Mouse (Mus musculus): ENCODE data around the gene Slc13a5.

Gene Slc13a5

GRCm38 (mm10) chr11:72205256-72205655 is 61.8 kb downstream of the Slc13a5 start:
- no peak for DNase-seq (ENCODE audit: low read depth)

- no peak for DNase-seq (ENCODE audit: low read depth)
Measured at GRCm38 (mm10) chr11:72203440-72203839, 63.6 kb downstream of the Slc13a5 start.

GRCm38 (mm10) chr11:72196506-72196905 is 70.5 kb downstream of the Slc13a5 start:
- peak; percentile 39 for DNase-seq (ENCODE audit: low read depth)

GRCm38 (mm10) chr11:72194259-72194658 is 72.8 kb downstream of the Slc13a5 start:
- no peak for DNase-seq (ENCODE audit: low read depth)
